Mouse (Mus musculus) megakaryocyte, adult 5-6 weeks (primary cell): ENCODE data around the gene Edem2. TPM values are rescaled to one million over a fixed set of nuclear protein-coding genes. Genes with fewer than 3 reads are reported as not detected.

ENCODE experiments used
- ATAC-seq: 2 replicates; pipeline ENCODE4 v1.8.0; 2016; ENCODE audit warnings: mild to moderate bottlenecking, inconsistent platforms; ENCODE audit not compliant: poor library complexity, severe bottlenecking
- total RNA-seq, 2 experiments: library from RNA; stranded (forward) in 1 of 2; stranded (reverse) in 1 of 2; fragments of 153-499, 151-499 nt in 1 of 2; fragments of 221-1000, 200-1000 nt in 1 of 2; gene quantifications; 2 replicates each; pipeline versions ENCODE4 v1.2.3 to v1.2.4; 2015 to 2017

Edem2 gene
- total RNA-seq, 2 experiments from 2014 or later, result 23.4 to 34.9 TPM

DNA sequence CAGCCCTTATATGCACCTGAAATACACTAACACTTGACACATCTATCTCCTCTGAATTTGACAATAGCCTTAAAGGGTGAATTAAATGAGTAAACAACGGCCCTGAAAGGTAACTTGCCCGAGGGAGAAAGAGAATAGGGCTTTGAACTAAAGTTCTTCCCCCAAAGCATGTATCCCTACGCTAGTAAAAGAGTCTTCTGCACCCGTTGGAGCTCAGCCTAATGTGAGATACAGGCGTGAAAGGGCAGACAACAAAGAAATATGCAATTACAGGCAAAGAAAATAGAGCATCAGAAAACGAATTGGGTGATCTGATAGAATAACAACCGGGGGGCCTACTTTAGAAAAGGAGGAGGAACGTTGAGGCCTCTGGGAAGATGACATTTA is 37.9 kb downstream of the Edem2 start:
- no peak for ATAC-seq

GRCm38 (mm10) chr2:155689211-155689610 is 40.1 kb downstream of the Edem2 start:
- ATAC-seq, result no peak

- no peak for ATAC-seq
These were observed 41.5 kb downstream of the Edem2 start for GRCm38 (mm10) chr2:155687746-155688145.

GRCm38 (mm10) chr2:155686572-155686971 is 42.7 kb downstream of the Edem2 start:
- no peak for ATAC-seq

DNA sequence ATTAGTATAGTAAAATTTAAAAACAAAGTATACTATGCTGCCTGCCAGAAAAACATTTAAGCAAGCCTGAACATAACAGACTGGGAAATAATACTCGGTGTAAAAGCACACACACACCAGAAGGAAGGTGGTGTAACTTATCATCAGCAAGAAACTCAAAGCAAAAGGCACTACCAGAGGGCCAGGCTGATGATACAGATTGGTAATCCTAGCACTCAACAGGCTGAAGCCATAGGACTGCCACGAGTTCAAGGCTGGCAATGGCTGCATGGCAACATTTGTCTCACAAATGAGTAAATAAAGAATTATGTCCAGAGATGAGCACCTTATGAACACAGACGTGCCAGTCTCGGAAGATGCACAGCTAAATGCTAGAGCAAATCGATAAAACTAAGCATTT is 45.5 kb downstream of the Edem2 start:
- ATAC-seq, result no peak

- no peak; the same call in 1 of the 2 replicates for ATAC-seq
These were observed 46.1 kb downstream of the Edem2 start for GRCm38 (mm10) chr2:155683137-155683536.

DNA sequence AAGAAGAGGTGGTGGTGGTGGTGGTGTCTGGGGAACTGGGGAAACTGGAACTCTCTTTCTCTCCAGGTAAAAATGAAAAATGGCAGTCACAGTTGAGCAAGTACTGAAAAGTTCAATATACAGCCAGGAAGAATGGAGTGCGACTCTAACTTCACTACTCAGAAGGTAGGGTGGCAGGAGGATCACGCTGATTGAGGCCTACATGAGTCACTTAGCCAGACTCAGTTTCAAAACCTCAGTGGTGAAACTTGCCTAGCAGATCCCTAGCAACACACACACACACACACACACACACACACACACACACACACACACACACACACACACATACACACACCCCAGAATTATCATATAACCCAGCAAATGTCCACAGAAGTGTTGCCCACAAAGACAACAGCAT is 47.4 kb downstream of the Edem2 start:
- ATAC-seq, result peak; percentile 33; the same call in 1 of the 2 replicates

DNA sequence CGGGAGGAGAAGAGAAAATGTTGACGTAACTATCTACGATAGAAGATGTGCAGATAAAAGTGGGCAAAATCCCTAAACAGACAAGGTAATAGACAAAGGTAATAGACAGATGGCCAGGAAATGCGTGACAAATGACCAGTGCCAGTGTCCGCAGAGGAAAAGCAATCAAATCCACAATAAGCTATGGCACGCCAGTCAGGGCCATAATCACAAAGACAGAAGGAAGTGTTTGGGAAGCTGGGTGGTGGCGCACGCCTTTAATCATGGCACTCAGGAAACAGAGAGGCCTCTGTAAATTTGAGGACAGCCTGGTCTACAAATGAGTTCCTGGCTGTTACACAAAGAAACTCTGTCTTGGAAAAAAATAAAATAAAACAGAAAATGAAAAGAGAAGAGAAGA is 48.1 kb downstream of the Edem2 start:
- no peak for ATAC-seq

GRCm38 (mm10) chr2:155680591-155680990 is 48.7 kb downstream of the Edem2 start:
- peak; percentile 30; the same call in 1 of the 2 replicates for ATAC-seq

DNA sequence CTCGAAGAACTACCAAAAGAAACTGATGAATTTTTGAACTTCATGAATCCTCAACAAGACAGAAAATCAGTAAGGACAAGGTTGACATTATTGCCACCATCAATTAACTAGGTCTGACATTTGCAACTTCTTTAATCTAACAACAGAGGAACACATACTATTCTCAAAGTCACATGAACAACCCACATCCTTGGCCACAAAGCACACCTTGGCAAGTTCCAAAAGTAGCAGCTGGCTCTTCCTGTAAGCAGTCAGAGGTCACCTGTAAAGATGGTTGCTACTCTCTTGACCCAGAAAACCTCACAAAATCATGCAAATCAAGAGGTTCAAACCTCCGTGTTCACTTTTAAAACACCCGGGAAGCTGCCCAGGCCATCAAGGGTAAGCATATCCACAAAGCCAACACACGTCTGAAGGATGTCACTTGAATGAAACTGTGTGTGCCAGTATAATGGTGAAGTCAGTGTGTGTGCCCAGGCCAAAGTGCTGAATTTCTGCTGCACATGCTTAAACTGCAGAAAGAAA is 49.6 kb downstream of the Edem2 start:
- no peak for ATAC-seq

- no peak for ATAC-seq
These were observed 54.2 kb downstream of the Edem2 start for GRCm38 (mm10) chr2:155675118-155675517.

DNA sequence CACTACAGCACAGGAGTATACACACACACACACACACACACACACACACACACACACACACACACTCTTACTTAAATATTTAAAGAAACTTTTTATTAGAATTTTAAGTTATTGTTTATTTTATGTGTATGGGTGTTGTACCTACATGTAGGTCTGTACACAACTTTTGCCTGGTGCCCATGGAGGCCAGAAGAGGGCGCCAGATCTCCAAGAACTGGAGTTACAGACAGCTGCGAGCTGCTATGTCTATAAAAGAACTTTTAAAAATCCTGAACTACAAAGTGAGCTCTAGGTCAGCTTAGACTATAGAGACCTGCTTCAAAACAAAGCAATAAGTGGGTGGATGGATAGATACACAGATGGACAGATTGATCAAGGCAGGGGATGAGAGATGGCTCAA is 55.7 kb downstream of the Edem2 start:
- ATAC-seq, result peak; percentile 56; the same call in 1 of the 2 replicates

DNA sequence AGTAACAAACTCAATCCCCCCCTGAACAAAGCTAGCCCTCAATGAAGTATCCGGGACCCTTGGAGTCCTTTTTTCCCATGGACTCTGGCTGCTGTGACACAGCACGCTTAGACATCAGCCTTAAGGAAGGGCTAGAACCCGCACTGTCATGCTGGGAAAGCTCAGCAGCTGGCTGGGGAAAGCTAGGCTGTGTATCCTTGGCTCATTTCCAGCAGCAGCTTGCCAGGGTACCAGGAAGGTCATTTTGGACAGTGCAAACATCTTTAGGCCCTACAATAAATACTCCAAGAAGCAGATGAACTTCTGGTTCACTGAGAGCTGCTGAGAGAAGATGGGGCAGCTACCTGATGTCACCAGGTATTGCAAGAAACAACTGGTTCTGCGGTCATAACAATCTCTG is 58.0 kb downstream of the Edem2 start:
- no peak for ATAC-seq

GRCm38 (mm10) chr2:155668461-155668860 is 60.8 kb downstream of the Edem2 start:
- ATAC-seq, result 0 out of 2 replicates have a peak, but pooled peaks have one; percentile 43

DNA sequence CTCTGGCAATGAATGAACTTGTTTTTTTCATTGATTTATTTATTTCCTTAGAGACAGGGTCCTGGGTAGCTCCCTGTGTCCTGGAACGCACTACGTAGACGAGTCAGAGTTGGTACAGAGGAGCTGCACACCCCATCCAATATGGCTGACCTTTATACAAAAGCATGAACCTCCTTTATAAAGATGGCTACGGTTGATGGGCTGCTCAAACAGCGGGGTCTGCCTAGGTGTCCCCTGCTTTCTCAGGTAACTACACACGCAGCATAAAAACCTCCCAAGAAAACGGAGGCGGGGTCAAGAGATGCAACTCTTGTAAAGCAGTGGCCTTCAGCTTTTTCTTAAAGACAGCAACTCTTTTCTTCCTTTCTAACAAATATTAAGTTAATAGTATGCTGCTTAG is 61.4 kb downstream of the Edem2 start:
- ATAC-seq, result no peak

DNA sequence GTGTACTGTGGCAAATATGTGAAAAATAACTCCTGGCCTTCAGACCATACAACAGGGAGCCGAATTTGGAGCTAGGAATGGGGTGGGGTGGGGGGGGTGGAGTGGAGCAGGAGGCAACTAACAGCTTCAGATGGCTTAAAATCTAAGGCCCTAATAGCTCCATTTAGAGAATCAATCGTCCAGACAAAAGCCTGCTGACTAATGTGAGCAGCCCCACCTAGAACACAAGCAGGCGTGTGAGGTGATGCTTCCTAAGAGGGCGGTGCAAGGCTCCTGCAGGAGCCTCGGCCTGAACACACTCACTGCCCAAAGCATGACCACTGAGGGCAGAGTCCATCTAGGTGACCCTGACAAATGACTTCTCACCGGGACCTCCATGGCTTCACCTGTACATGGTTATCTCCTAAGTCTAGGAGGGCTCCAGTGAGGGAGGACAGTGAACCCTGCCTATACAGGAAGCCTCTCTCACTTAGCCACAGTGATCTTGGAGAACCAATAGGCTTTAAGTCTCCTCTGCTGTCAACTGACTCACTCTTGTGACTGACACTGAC is 65.3 kb downstream of the Edem2 start:
- no peak for ATAC-seq

DNA sequence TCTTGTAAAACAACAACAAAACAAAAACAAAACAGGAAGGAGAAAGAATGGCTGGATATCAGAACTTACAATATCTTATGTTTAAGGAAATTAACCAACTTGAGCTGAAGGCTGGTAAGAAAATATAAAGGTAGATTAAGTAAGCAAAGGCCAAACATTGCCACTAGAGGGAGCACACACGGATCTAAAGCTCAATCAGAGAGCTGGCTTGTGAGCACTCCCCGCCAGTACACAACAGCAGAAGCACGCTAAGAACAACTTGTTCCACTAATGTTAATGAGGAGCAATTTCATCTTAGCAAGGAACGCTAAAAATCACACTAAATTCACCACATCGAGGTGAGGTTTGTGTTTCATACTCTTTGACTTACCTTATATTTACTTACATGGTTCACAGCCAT is 66.2 kb downstream of the Edem2 start:
- ATAC-seq, result peak; percentile 67

GRCm38 (mm10) chr2:155662390-155662789 is 66.9 kb downstream of the Edem2 start:
- ATAC-seq, result no peak

- no peak for ATAC-seq
These were observed 73.4 kb downstream of the Edem2 start for GRCm38 (mm10) chr2:155655759-155656372.

GRCm38 (mm10) chr2:155652618-155653017 is 76.7 kb downstream of the Edem2 start:
- no peak for ATAC-seq
